Mouse (Mus musculus) layer of hippocampus, adult 2 months (tissue): ENCODE measurements at regions not wholly inside any gene's neighbourhood (a gene's known extent, or its start where the extent isn't known, plus 50 kb on each side); places are given as distances from the start of the nearest gene placed in this dataset.

ENCODE experiments used
- DNase-seq, 2 experiments: peaks; one replicate each; pipeline ENCODE4 v3.0.0; 2022; ENCODE audit warnings: low spot score in 2 of 2
- H3K27ac ChIP-seq: fragments of 200-600 bp; 2 replicates; pipeline ENCODE4 v1.8.1; 2022
- H3K4me3 ChIP-seq: fragments of 200-600 bp; 2 replicates; pipeline ENCODE4 v1.8.1; 2022; ENCODE audit warnings: mild to moderate bottlenecking
- CTCF ChIP-seq: fragments of 200-600 bp; conservative IDR thresholded peaks from 2 replicates; pipeline ENCODE4 v1.8.1; 2022; ENCODE audit warnings: antibody characterized with exemption, mild to moderate bottlenecking, moderate library complexity

DNA sequence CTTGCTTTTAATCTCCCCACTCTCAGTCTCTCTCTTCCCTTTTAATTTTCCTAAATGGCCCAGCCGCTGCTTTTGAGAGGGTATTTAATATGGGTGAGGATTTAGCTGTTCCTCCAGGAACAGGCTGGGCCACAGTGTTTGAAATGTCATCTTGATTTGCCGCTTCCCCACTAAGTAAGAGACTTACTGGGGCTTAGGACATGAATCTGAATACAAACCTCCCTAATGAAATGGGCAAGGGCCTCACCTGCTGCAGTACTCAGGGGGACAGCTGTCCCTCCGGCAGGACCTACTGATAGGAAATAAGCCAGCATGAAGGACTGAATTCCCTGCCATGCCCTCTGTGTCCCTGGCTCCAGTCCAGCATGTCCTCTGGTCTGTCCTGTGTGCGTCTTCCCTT lies 50.6 kb upstream of the Prr23a1 start:
- no peak for TF ChIP-seq CTCF
- DNase-seq: no peak
- Histone ChIP-seq H3K4me3 (no peak overlapping the region), H3K27ac (no peak overlapping the region)

DNA sequence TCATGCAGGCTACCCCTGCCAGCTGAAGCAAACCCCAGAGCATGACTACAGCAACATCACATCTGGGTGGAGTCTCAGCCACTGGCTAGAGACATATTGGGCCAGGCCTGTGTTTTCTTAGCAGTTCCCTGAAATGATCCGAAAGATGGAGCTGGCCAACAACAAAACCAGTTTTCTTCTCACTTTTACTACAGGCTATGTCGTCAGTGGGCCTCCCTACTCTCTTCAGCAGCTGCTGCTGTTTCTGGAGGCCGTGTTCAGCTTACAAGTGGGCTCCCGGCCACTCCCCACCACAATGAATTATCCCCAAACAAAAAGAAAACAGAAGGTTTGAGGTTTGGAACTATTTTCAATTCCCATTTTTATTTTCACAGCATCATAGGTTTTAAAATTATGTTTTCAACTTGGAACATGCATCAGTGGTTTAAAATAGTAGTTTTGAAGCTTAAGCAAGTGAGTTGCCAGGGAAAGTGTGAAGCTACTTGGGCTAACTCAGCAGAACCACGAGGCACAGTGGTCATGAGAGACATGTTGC lies 68.6 kb upstream of the Prr23a1 start:
- DNase-seq: no peak
- H3K4me3 ChIP-seq: no peak overlapping the region
- no peak overlapping the region for H3K27ac ChIP-seq
- TF ChIP-seq CTCF: no peak

DNA sequence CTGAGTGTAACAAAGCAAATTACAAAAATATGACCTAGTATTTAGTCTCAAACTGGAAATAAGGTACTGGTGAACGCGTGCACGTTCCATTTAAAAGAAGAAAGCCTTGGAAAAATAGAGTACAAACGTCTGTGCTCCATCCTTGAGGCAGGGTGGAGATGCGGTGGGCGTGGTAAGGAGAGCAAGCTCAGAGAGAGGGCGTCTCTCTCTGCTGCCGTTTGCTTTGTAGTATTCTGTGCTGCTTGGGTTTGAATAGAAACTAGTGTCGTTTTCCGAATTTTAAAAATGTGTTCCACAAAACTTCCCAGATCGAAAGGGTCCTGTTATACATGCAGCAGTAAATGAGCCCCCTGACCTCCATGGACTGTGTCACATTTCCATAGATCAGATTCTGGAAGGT lies 69.1 kb upstream of the Prr23a1 start:
- no peak overlapping the region for H3K27ac ChIP-seq
- H3K4me3 ChIP-seq: no peak overlapping the region
- DNase-seq: no peak
- TF ChIP-seq CTCF: no peak

DNA sequence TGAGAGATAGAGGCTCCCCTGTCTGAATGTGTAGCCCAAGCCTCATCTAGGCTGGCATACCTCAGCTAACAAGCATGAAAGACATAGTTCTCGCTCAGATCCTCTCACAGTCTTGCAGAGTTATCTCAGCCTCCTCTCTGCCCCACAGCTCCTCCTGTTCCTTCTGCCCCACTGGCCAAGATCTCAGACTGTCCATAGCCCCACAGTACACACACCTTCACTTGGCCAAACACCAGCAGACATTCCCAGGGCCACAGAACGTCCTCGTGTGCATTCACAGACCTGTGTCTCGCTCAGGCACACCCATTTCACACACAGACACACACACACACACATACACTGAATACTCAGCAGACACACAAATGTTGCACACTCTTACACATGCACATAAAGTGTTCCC lies 87.5 kb upstream of the Prr23a1 start:
- TF ChIP-seq CTCF: no peak

DNA sequence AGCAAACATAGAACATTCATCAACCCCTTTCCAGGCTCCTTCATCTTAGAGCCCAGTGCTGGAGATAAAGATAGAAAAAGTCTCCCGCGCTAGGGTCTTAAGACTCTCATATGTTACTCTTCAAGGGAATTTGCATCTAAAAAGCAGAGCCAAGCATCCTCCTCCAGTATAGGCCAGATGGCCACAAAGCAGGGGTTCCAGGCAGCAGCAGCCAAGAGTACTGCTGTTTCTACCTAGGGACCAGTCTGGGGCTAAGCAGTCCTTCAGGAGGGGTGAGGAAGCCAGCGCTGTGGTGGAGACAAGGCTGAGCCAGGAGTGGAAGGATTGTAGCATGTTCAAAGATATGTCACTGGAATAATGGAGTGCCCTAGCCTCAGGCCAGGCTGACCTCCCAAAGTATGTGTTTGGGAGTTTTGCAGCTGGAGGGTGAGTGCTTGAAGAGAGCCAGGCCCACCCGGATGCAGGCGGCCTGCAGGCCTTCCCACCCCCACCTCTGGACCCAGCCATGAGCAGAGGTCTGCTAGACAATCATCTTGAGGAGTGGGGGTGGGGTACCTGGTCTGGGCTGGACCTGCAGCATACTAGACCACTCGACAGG lies 88.8 kb upstream of the Prr23a1 start:
- H3K27ac ChIP-seq: no peak overlapping the region
- no peak for DNase-seq
- TF ChIP-seq CTCF: no peak
- no peak overlapping the region for H3K4me3 ChIP-seq

More for the DNA sequence above, 87.5 kb upstream of the Prr23a1 start:
- Histone ChIP-seq H3K4me3 (no peak overlapping the region), H3K27ac (no peak overlapping the region)
- no peak for DNase-seq

DNA sequence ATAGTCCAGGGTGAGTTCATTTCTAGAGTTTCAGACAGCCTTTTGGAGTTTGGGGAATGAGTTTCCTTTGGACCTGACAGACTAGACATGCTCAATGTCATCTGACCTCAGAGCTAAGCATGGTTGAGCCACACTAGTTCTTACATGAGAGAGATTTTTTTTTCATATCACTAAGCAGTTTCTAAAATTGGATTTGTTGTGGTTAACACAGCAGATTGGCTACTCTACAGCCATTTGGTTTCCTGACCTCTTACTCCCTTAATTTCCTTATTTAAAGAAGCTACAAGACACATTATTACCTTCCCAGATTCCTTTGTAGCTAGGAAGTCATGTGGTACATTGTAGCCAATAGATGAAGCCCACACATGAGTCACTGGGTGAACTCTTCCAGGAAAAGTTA lies 98.5 kb upstream of the Prr23a1 start:
- H3K27ac ChIP-seq: no peak overlapping the region
- no peak for TF ChIP-seq CTCF
- no peak overlapping the region for H3K4me3 ChIP-seq
- DNase-seq: no peak

DNA sequence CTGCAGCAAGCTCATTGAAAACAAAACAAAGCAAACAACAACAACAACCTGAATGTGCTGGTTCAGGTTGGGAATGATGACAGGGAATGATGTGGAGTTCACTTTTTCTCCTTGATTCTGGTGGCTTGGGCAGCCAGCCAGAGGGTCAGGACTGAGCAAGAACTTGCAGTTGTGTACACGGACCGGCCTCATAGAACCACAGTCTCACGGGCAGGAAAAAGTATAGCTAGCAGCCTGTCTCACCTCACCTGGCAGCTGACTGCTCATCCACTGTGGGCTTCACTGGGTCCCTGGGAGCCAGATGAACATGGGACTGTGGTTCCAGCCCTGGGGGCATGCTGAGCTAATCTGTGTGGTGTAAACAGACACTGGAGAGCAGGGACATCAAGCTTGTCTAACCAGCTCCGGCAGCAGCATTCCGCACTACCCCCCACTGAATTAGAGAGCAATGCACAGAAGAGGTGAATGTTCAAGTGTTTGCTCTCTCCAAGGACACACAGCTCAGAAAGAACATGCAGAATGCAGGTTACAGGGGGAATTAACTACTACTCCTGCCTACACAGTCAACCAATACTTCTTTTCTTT lies 114.9 kb upstream of the Prr23a1 start:
- DNase-seq: no peak
- no peak overlapping the region for H3K4me3 ChIP-seq
- no peak for TF ChIP-seq CTCF
- H3K27ac ChIP-seq: no peak overlapping the region

- no peak overlapping the region for H3K4me3 ChIP-seq
- TF ChIP-seq CTCF: no peak
- DNase-seq: no peak
- no peak overlapping the region for H3K27ac ChIP-seq
Measured at GRCm38 (mm10) chr9:98726638-98727037, 115.7 kb upstream of the Prr23a1 start.

- TF ChIP-seq CTCF: no peak
- no peak overlapping the region for H3K4me3 ChIP-seq
- H3K27ac ChIP-seq: no peak overlapping the region
- no peak for DNase-seq
Measured at GRCm38 (mm10) chr9:98722885-98723284, 119.4 kb upstream of the Prr23a1 start.

- Histone ChIP-seq H3K27ac (no peak overlapping the region), H3K4me3 (no peak overlapping the region)
- TF ChIP-seq CTCF: no peak
- no peak for DNase-seq
Measured at GRCm38 (mm10) chr9:98721381-98721780, 119.9 kb upstream of the Mrps22 start.

GRCm38 (mm10) chr9:98717701-98718270 lies 116.3 kb upstream of the Mrps22 start:
- H3K27ac ChIP-seq: no peak overlapping the region
- H3K4me3 ChIP-seq: no peak overlapping the region
- TF ChIP-seq CTCF: no peak
- DNase-seq: no peak

DNA sequence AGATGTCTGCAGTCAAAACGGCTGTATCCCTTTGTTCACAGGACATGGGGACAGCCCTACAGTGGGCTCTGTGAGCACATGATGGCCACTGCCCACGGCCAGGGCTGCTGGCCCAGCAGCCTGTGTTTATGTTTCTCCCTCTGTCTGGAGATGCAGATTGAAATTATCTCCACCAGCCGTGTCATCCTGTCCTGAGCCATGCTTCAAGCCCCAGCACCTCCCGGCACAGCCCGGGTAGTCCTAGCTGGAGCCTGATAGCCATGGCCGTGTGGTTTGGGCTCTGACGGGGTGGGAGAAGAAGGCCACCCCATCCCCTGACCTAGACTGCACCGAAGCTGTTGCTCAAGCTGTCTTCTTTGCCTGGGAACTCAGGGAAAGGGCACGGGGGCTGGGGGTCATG lies 113.2 kb upstream of the Mrps22 start:
- Histone ChIP-seq H3K27ac (no peak overlapping the region), H3K4me3 (no peak overlapping the region)
- no peak for TF ChIP-seq CTCF
- no peak for DNase-seq

GRCm38 (mm10) chr9:98712826-98713225 lies 111.4 kb upstream of the Mrps22 start:
- H3K4me3 ChIP-seq: no peak overlapping the region
- no peak overlapping the region for H3K27ac ChIP-seq
- no peak for TF ChIP-seq CTCF
- no peak for DNase-seq

GRCm38 (mm10) chr9:98712023-98712563 lies 110.6 kb upstream of the Mrps22 start:
- no peak for DNase-seq
- no peak for TF ChIP-seq CTCF
- Histone ChIP-seq H3K4me3 (no peak overlapping the region), H3K27ac (no peak overlapping the region)
